Mouse (Mus musculus): Measurements from ENCODE around the gene A830018L16Rik. TPM values are rescaled to one million over a fixed set of nuclear protein-coding genes. Genes with fewer than 3 reads are reported as not detected.

The A830018L16Rik gene
- polyA plus RNA-seq, 1 experiment from 2014 or later: 2.9 TPM

DNA sequence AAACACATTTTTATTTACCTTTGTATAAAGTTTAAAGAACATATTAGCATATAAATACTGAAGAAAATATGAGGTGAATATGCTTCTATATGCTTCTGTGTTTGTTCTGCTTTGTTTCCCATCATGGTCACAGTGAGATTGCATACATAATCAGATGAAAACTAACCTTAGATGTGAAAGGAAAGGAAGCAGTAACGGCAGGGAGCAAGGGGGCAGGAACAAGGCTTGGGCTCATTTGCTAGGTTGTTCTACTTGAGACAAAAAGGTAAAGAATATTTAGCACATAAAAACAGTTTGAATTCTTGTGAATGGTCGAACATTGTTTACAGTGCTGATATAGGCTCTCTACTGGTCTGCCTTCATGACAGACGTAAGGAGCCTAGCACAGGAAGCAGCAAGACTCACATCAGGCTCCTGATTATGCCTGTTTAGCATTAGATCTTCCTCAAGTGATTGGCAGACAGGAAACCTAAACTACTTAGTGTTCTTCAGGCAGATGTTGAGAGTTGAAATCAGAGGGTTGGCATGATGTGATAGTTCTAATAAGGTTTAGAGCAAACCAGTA lies 244.2 kb downstream of the A830018L16Rik start:
- ATAC-seq (ENCODE audit: low FRiP score): peak; percentile 66
- no peaks in the 10 kb centered on the region for H3K27me3 ChIP-seq
- no peak overlapping the region for H3K4me3 ChIP-seq
- no peaks in the 10 kb centered on the region for H3K4me1 ChIP-seq
- 42% methylated on average over 3 of the region's 3 CpGs for WGBS
- H3K9ac ChIP-seq: no peak overlapping the region
- peak overlapping the region; percentile 55; the same call in 1 of the 2 replicates for H3K27ac ChIP-seq
- H3K9me3 ChIP-seq (replicated peaks): no peaks in the 10 kb centered on the region
- no peaks in the 10 kb centered on the region for H3K36me3 ChIP-seq
- no peak overlapping the region for H3K4me2 ChIP-seq (replicated peaks)

DNA sequence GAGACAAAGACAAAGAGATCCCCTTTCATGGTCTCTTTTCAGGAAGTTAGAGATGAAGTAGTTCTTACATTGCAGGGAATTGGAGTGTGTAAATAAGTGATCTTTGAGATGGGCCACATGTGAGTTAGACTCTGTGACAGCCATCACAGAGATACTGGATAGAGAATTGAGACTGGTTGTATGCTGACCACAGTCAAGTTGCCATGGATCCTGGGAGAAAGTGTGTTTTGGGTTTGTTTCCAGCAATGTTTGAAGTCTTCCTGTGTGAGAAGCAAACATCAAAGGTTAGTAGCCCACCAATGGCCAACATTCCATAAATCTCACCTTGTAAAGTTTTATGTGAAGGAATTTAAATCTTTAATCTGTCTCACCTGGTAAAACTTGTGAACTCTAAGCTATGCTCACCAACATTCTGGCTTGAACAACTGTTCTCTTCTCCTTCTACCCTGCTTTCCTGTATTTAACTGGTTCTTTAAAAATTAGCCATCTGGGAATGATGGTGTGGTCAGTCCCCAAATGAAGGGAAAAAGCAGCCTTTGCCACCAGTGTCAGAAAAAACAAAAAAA lies 330.9 kb downstream of the A830018L16Rik start:
- no peak overlapping the region for H3K27ac ChIP-seq
- H3K4me1 ChIP-seq: no peaks in the 10 kb centered on the region
- H3K27me3 ChIP-seq: no peaks in the 10 kb centered on the region
- H3K9me3 ChIP-seq (replicated peaks): no peaks in the 10 kb centered on the region
- H3K36me3 ChIP-seq: no peaks in the 10 kb centered on the region
- ATAC-seq (ENCODE audit: low FRiP score): no peak
- H3K4me2 ChIP-seq (replicated peaks): no peak overlapping the region
- H3K4me3 ChIP-seq: no peak overlapping the region
- no peak overlapping the region for H3K9ac ChIP-seq

DNA sequence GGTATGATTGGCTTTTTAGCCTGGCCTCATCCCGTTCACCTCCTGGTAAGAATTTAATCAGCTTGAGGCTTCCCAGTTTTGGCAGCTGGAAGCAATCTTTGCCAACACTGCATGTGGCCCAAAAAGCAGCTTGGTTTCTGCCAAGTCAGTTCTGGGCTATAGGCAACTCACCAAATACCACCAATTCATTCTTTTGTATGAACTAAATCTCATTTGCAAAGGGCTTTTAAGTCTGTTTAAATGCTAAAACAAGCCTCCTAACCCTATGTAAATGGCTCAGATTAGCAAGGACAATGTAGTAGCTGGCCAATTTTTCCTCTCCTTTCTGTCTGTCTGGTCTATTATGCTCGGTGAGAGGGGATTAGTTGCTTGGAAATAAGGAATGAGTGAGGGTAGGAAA lies 334.5 kb downstream of the A830018L16Rik start:
- no peaks in the 10 kb centered on the region for H3K9me3 ChIP-seq (replicated peaks)
- H3K4me2 ChIP-seq (replicated peaks): no peak overlapping the region
- no peak overlapping the region for H3K27ac ChIP-seq
- H3K27me3 ChIP-seq: no peaks in the 10 kb centered on the region
- H3K36me3 ChIP-seq: no peaks in the 10 kb centered on the region
- no peak for ATAC-seq (ENCODE audit: low FRiP score)
- H3K9ac ChIP-seq: no peak overlapping the region
- no peak overlapping the region for H3K4me3 ChIP-seq
- 39% methylated on average over 2 of the region's 2 CpGs for WGBS
- H3K4me1 ChIP-seq: no peaks in the 10 kb centered on the region

DNA sequence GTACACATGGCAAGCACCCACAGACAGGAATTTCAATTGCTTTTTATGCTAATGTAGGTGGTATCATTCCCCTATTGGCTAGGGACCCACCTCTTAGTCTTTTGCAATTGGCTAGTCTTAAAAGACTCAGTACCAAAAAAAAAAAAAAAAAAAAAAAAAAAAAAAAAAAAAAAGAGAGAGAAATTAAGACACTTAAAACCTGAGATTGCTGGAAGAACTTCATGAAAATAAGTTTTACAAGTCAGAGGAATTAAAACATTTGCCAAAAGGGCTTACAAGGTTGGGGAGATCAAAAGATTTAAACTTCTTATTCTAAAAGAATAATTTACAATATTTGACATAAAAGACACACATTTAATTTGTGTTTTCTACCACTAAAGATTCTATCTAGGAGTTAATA lies 336.2 kb downstream of the A830018L16Rik start:
- Histone ChIP-seq H3K27me3 (no peaks in the 10 kb centered on the region), H3K27ac (no peak overlapping the region), H3K4me2 (replicated peaks) (no peak overlapping the region), H3K9me3 (replicated peaks) (no peaks in the 10 kb centered on the region), H3K4me1 (no peaks in the 10 kb centered on the region), H3K4me3 (no peak overlapping the region), H3K9ac (no peak overlapping the region), H3K36me3 (no peaks in the 10 kb centered on the region)
- no peak for ATAC-seq (ENCODE audit: low FRiP score)

DNA sequence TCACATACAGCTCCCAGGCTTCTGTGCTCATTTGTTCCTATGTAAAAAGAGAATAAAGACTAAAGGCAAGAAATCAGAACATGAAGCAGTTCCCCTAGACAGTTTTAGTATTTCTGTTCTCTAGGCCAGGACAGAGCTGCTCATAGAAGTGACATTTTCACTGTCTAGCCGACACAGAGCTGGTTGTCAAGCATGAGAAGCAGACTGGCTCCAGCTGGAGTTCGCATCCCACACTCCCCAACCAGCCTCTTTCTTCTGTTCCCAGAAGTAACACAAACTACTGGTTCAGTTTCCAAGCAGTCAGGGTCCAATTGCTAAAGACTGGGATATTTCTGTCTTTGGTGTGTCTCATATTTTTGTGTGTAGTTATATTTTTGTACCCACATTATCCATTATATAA lies 336.7 kb downstream of the A830018L16Rik start:
- H3K36me3 ChIP-seq: no peaks in the 10 kb centered on the region
- H3K9me3 ChIP-seq (replicated peaks): no peaks in the 10 kb centered on the region
- WGBS: 80% methylated on average over 2 of the region's 2 CpGs
- H3K4me3 ChIP-seq: no peak overlapping the region
- H3K27ac ChIP-seq: no peak overlapping the region
- no peaks in the 10 kb centered on the region for H3K4me1 ChIP-seq
- H3K9ac ChIP-seq: no peak overlapping the region
- no peak for ATAC-seq (ENCODE audit: low FRiP score)
- no peaks in the 10 kb centered on the region for H3K27me3 ChIP-seq
- no peak overlapping the region for H3K4me2 ChIP-seq (replicated peaks)

DNA sequence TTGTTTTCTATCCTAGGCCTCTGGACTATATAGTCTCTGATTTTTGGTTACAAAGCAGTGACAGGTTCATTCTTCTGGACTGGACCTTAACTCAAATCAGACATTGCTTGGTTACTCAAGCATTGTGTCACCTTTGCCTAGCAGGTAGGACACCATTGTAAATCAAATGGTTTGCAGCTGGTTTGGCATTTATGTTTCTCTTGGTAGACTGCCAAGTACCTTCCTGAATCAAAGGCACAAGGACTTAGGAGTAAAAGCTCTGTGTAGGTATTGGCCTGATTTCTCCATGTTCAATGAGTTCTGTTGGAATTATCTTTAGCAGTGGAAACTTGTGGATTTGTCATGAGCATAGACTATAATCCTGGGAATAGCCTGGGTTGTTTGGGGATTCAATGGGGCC lies 338.1 kb downstream of the A830018L16Rik start:
- Histone ChIP-seq H3K9ac (no peak overlapping the region), H3K27ac (no peak overlapping the region), H3K9me3 (replicated peaks) (no peaks in the 10 kb centered on the region), H3K4me1 (no peaks in the 10 kb centered on the region), H3K36me3 (no peaks in the 10 kb centered on the region), H3K4me2 (replicated peaks) (no peak overlapping the region), H3K4me3 (no peak overlapping the region), H3K27me3 (no peaks in the 10 kb centered on the region)
- ATAC-seq (ENCODE audit: low FRiP score): no peak

DNA sequence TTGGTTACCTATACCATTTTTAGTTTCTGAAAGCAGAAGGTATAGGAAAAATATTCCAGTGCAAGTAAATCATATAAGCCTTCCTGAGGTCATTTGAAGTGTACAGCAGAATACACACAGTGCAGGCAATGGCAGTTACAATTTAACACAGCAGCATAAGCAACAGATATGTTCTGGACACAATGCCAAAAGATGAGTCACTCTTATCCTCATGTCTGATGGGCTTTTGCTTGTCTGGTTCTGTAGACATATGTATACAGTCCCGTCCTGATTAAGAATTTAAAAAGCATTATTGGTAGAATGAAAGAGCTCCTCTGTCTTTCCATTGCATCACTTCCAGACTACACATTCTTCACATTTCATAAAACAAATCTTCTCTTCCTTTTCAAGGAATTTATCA lies 374.4 kb downstream of the A830018L16Rik start:
- no peak for ATAC-seq (ENCODE audit: low FRiP score)
- Histone ChIP-seq H3K4me2 (replicated peaks) (no peak overlapping the region), H3K27ac (no peak overlapping the region), H3K9ac (no peak overlapping the region), H3K36me3 (no peaks in the 10 kb centered on the region), H3K9me3 (replicated peaks) (no peaks in the 10 kb centered on the region), H3K27me3 (no peaks in the 10 kb centered on the region), H3K4me3 (no peak overlapping the region), H3K4me1 (no peaks in the 10 kb centered on the region)
- 82% methylated on average over 1 of the region's 1 CpGs for WGBS

DNA sequence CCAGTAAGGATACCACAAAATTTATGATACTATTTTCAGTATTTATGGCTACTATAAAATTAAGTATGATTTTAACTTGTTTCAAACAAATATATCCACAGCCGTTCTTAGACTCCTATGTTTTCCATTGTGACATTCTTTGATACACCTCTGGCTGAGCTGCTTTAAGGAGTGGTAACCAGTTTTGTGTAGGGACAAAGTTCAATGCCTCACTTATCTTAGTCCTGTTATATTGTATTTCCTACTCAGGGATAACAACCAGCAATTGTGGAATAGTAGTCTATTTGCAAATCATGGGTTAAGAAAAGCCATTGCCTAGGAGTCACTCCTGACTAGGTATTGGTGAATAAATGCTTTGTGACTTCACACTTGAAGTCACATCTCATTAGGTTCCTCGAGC lies 378.9 kb downstream of the A830018L16Rik start:
- Histone ChIP-seq H3K4me3 (no peak overlapping the region), H3K9ac (no peak overlapping the region), H3K36me3 (no peaks in the 10 kb centered on the region), H3K4me2 (replicated peaks) (no peak overlapping the region), H3K9me3 (replicated peaks) (no peaks in the 10 kb centered on the region), H3K27ac (no peak overlapping the region), H3K4me1 (no peaks in the 10 kb centered on the region), H3K27me3 (no peaks in the 10 kb centered on the region)
- WGBS: 67% methylated on average over 2 of the region's 2 CpGs
- no peak for ATAC-seq (ENCODE audit: low FRiP score)

DNA sequence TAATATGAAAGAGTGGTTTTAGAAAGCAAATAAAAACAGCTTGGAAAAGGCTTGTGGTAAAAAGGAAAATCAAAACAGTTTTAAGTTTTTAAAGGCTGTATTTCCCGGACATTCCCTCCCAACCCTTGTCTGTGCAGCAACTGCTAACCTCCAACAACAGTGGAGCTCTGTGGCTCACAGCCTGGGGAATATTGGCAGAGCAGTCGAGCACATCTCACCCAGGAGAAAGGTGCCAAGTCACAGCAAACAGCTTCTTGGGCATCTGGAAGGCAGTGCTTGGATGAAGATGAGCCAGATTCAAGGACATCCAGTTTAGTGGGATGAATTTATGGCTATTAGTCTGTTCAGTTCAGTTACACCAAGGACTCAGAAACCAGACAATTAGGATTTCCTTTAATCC lies 381.8 kb downstream of the A830018L16Rik start:
- no peak overlapping the region for H3K27ac ChIP-seq
- WGBS: 65% methylated on average over 2 of the region's 2 CpGs
- H3K36me3 ChIP-seq: no peaks in the 10 kb centered on the region

DNA sequence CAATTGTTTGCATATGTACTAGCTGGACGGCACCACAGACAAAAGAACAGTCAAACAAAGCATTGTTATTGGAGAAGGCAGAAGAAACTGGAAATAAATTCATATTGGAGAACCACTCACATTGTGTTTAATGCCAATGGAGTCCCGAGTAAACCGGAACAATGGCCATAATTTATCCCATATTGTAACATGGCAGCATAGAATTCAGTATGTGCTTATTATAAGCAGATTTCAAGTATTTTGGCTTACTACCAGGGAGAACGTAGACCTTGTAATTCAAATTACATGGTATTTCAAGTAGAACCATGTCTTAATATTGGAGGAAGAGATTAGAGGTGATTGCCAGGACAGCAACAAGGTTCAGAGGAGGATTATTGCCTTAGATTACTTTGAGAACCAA lies 458.9 kb downstream of the A830018L16Rik start:
- Histone ChIP-seq H3K4me2 (replicated peaks) (no peak overlapping the region), H3K4me3 (no peak overlapping the region), H3K27me3 (no peaks in the 10 kb centered on the region), H3K36me3 (no peaks in the 10 kb centered on the region), H3K27ac (no peak overlapping the region), H3K4me1 (no peaks in the 10 kb centered on the region), H3K9me3 (replicated peaks) (no peaks in the 10 kb centered on the region), H3K9ac (no peak overlapping the region)
- 75% methylated on average over 4 of the region's 4 CpGs for WGBS
- no peak for ATAC-seq (ENCODE audit: low FRiP score)

More for the DNA sequence above, 381.8 kb downstream of the A830018L16Rik start:
- no peak for ATAC-seq (ENCODE audit: low FRiP score)
- Histone ChIP-seq H3K9me3 (replicated peaks) (no peaks in the 10 kb centered on the region), H3K4me1 (no peaks in the 10 kb centered on the region), H3K4me2 (replicated peaks) (no peak overlapping the region), H3K27me3 (no peaks in the 10 kb centered on the region), H3K9ac (no peak overlapping the region), H3K4me3 (no peak overlapping the region)

DNA sequence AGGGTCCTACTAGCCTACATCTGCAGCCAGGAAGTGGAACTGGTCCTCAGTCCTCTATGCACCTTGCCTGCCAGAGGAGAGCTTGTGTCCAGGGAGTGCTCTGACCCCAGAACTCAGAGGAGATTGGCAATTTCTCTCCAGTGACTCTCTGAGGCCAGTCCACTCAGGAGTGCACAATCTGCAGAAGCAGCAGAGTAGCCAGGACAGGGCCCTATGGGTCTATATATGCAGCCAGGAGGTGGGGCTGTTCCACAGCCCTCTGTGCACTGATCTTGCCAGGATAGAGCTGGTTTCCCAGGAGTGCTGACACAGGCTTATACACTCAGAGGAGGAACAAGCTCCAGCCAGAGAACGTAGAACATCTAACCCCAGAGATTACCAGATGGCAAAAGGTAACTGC lies 459.7 kb downstream of the A830018L16Rik start:
- H3K36me3 ChIP-seq: no peaks in the 10 kb centered on the region
- H3K27ac ChIP-seq: no peak overlapping the region
- H3K4me2 ChIP-seq (replicated peaks): no peak overlapping the region
- H3K9me3 ChIP-seq (replicated peaks): no peaks in the 10 kb centered on the region
- H3K4me1 ChIP-seq: no peaks in the 10 kb centered on the region
- 76% methylated on average over 1 of the region's 1 CpGs for WGBS
- H3K9ac ChIP-seq: no peak overlapping the region
- no peak for ATAC-seq (ENCODE audit: low FRiP score)
- H3K4me3 ChIP-seq: no peak overlapping the region
- H3K27me3 ChIP-seq: no peaks in the 10 kb centered on the region

DNA sequence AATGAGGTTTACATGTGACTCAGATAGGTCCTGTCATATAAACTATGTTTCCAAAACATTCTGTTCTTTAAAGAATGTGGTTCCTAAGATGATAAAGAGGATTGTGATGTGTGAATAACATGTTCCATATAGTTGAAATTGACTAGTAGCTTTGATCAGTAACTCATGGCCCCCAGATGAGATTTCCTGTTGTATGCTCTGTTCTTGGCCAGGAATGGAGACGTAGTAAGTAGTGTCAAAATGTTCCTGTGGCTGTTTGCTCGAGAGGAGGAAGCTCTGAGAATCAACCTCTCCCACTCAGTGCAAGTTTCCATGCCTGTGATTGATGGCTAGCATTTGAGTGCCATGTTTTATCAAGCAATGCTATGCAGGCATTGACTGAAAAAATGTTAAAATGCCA lies 467.8 kb downstream of the A830018L16Rik start:
- Histone ChIP-seq H3K4me3 (no peak overlapping the region), H3K4me2 (replicated peaks) (no peak overlapping the region), H3K4me1 (no peaks in the 10 kb centered on the region), H3K27me3 (no peaks in the 10 kb centered on the region), H3K9me3 (replicated peaks) (no peaks in the 10 kb centered on the region), H3K9ac (no peak overlapping the region), H3K27ac (no peak overlapping the region), H3K36me3 (no peaks in the 10 kb centered on the region)
- ATAC-seq (ENCODE audit: low FRiP score): no peak
- 57% methylated on average over 2 of the region's 2 CpGs for WGBS

DNA sequence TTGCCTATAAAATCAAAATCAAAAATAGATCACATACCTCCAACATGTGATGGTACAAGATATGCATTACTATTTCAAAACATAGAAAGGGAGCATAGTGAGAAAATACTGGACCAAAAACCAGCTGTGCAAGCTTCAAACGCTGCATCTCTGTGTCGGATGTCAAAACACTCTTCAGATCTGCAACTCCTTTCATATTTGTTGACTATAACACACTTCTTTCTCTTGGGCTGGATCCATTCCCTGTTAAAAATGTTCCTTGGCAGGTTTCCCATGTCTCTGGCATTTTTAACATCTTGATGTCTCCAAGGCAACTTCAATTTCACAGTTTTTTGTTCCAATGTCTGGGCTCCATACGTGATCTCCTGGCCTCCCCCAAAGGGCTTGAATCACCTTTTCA lies 481.8 kb downstream of the A830018L16Rik start:
- no peak overlapping the region for H3K9ac ChIP-seq
- no peak overlapping the region for H3K4me3 ChIP-seq
- H3K27ac ChIP-seq: no peak overlapping the region
- no peaks in the 10 kb centered on the region for H3K9me3 ChIP-seq (replicated peaks)
- no peak overlapping the region for H3K4me2 ChIP-seq (replicated peaks)
- 63% methylated on average over 3 of the region's 3 CpGs for WGBS
- H3K36me3 ChIP-seq: no peaks in the 10 kb centered on the region
- ATAC-seq (ENCODE audit: low FRiP score): no peak
- H3K4me1 ChIP-seq: no peaks in the 10 kb centered on the region
- no peaks in the 10 kb centered on the region for H3K27me3 ChIP-seq
